Comparison of ENCODE assay signal across 14 mouse cellular contexts in the genomic region with DNA sequence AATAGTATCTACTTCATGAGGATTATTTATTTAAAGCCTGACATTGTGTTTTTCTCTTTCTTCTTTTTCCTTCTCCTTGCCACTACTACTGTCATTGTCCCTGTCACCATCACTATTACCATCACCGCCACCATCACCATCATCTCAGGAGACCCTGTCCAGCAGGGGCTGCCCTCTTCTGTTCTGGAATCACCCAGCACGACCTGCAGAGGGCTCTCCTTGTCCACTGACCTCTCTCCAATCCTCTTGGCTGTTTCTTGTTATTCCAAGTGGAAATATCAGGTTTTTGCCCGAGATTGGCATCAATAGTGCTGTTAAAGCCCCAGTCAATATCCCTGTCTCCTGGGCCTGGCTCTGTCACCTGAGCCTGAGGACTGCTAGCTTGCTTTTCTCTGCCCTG. TPM values are rescaled to one million over a fixed set of nuclear protein-coding genes. Genes with fewer than 3 reads are reported as not detected.
A peak's percentile ranks its signal among the peaks of the same experiment; 100 is the strongest.
DNase-seq lines count a peak whose midpoint lies in the region; ATAC-seq and TF ChIP-seq lines count a peak whose summit lies in the region.
"Had no signal": no experiment of that assay in that cellular context is flagged by ENCODE, and none has a peak within 500 bp of the region (broad histone marks: within the 10 kb centered on the region; RNA-seq: fewer than 3 reads in every experiment).

No protein-coding gene starts in this region.

- no peaks in the 10 kb centered on the region for H3K36me3 ChIP-seq in kidney, embryonic 14.5 days (ENCODE audit: control insufficient read depth, insufficient read depth, low read length)
- no peaks in the 10 kb centered on the region for H3K36me3 ChIP-seq in kidney, embryonic 16.5 days (ENCODE audit: insufficient read depth, low read length)
- no peaks in the 10 kb centered on the region for H3K36me3 ChIP-seq in midbrain, embryonic 11.5 days (ENCODE audit: control insufficient read depth, insufficient read depth, low read length)
- H3K36me3 ChIP-seq in midbrain, embryonic 14.5 days (ENCODE audit: control insufficient read depth, insufficient read depth, low read length) = no peaks in the 10 kb centered on the region
- H3K36me3 ChIP-seq in stomach, postnatal 0 days (ENCODE audit: control insufficient read depth, insufficient read depth, low read length) = no peaks in the 10 kb centered on the region
- no peaks in the 10 kb centered on the region for H3K36me3 ChIP-seq in embryonic facial prominence, embryonic 10.5 days (replicated peaks)
- H3K36me3 ChIP-seq: hindbrain, embryonic 12.5 days; midbrain, embryonic 12.5 days had no signal

- no peak overlapping the region for H3K9ac ChIP-seq in kidney, embryonic 14.5 days (ENCODE audit: low read depth, low read length)
- no peak overlapping the region for H3K9ac ChIP-seq in kidney, embryonic 16.5 days (replicated peaks; ENCODE audit: low read length)
- no peak overlapping the region for H3K9ac ChIP-seq in midbrain, embryonic 11.5 days (ENCODE audit: low read length)
- no peak overlapping the region for H3K9ac ChIP-seq in midbrain, embryonic 14.5 days (replicated peaks; ENCODE audit: low read length)
- no peak overlapping the region for H3K9ac ChIP-seq in stomach, postnatal 0 days (ENCODE audit: low read length)
- H3K9ac ChIP-seq: hindbrain, embryonic 12.5 days; midbrain, embryonic 12.5 days had no signal

- peak; percentile 68; the same call in 1 of the 2 replicates for ATAC-seq in kidney, embryonic 14.5 days (ENCODE audit: low FRiP score, low TSS enrichment)
- no peak for ATAC-seq in kidney, embryonic 16.5 days (ENCODE audit: low FRiP score, low TSS enrichment)
- peak; percentile 65; the same call in 1 of the 2 replicates for ATAC-seq in midbrain, embryonic 11.5 days (ENCODE audit: low FRiP score)
- ATAC-seq in midbrain, embryonic 14.5 days (ENCODE audit: low FRiP score, low TSS enrichment) = no peak
- ATAC-seq in stomach, postnatal 0 days (ENCODE audit: low FRiP score, low TSS enrichment) = no peak

- WGBS in kidney, embryonic 14.5 days = 18% methylated on average over 3 of the region's 3 CpGs
- 18% methylated on average over 3 of the region's 3 CpGs for WGBS in kidney, embryonic 16.5 days
- 10% methylated on average over 3 of the region's 3 CpGs for WGBS in midbrain, embryonic 11.5 days
- 18% methylated on average over 3 of the region's 3 CpGs for WGBS in midbrain, embryonic 14.5 days
- 19% methylated on average over 3 of the region's 3 CpGs for WGBS in stomach, postnatal 0 days
- 20% methylated on average over 3 of the region's 3 CpGs for WGBS in embryonic facial prominence, embryonic 10.5 days

- H3K4me2 ChIP-seq in kidney, embryonic 14.5 days (replicated peaks; ENCODE audit: low read depth, low read length) = no peak overlapping the region
- H3K4me2 ChIP-seq in kidney, embryonic 16.5 days (replicated peaks; ENCODE audit: low read depth, low read length) = no peak overlapping the region
- no peak overlapping the region for H3K4me2 ChIP-seq in midbrain, embryonic 11.5 days
- H3K4me2 ChIP-seq in midbrain, embryonic 14.5 days (ENCODE audit: low read length) = no peak overlapping the region
- H3K4me2 ChIP-seq in stomach, postnatal 0 days (replicated peaks; ENCODE audit: low read depth) = no peak overlapping the region
- H3K4me2 ChIP-seq: hindbrain, embryonic 12.5 days; midbrain, embryonic 12.5 days had no signal

- H3K4me1 ChIP-seq in kidney, embryonic 14.5 days (ENCODE audit: control insufficient read depth, insufficient read depth, low read length) = no peaks in the 10 kb centered on the region
- no peaks in the 10 kb centered on the region for H3K4me1 ChIP-seq in kidney, embryonic 16.5 days (ENCODE audit: insufficient read depth, low read length)
- H3K4me1 ChIP-seq in midbrain, embryonic 11.5 days (ENCODE audit: control insufficient read depth, insufficient read depth, low read length) = peaks cover 11% of the 10 kb centered on the region
- peaks cover 14% of the 10 kb centered on the region for H3K4me1 ChIP-seq in midbrain, embryonic 14.5 days (ENCODE audit: control insufficient read depth, insufficient read depth, low read length)
- no peaks in the 10 kb centered on the region for H3K4me1 ChIP-seq in stomach, postnatal 0 days (replicated peaks; ENCODE audit: control insufficient read depth, insufficient read depth)
- peaks cover 8% of the 10 kb centered on the region for H3K4me1 ChIP-seq in embryonic facial prominence, embryonic 10.5 days

- H3K4me3 ChIP-seq in kidney, embryonic 14.5 days (ENCODE audit: low read length) = no peak overlapping the region
- H3K4me3 ChIP-seq in kidney, embryonic 16.5 days (ENCODE audit: low read length) = no peak overlapping the region
- H3K4me3 ChIP-seq in midbrain, embryonic 11.5 days (ENCODE audit: low read depth, low read length) = no peak overlapping the region
- no peak overlapping the region for H3K4me3 ChIP-seq in midbrain, embryonic 14.5 days (replicated peaks; ENCODE audit: low read depth, low read length)
- no peak overlapping the region for H3K4me3 ChIP-seq in stomach, postnatal 0 days (ENCODE audit: low read depth, low read length)
- no peak overlapping the region for H3K4me3 ChIP-seq in embryonic facial prominence, embryonic 10.5 days
- H3K4me3 ChIP-seq: hindbrain, embryonic 12.5 days; midbrain, embryonic 12.5 days had no signal

- TF ChIP-seq EP300 in stomach, postnatal 0 days (optimal IDR thresholded peaks at IDR 0.05) = no peak

- TF ChIP-seq CTCF in stomach, postnatal 0 days (IDR thresholded peaks at IDR 0.05; ENCODE audit: low read depth) = peak; percentile 59

- no peaks in the 10 kb centered on the region for H3K9me3 ChIP-seq in kidney, embryonic 14.5 days (ENCODE audit: control insufficient read depth, low read length)
- H3K9me3 ChIP-seq in kidney, embryonic 16.5 days (ENCODE audit: low read length) = no peaks in the 10 kb centered on the region
- no peaks in the 10 kb centered on the region for H3K9me3 ChIP-seq in midbrain, embryonic 11.5 days (ENCODE audit: control insufficient read depth, low read length)
- no peaks in the 10 kb centered on the region for H3K9me3 ChIP-seq in midbrain, embryonic 14.5 days (ENCODE audit: control insufficient read depth, low read length)
- H3K9me3 ChIP-seq in stomach, postnatal 0 days (ENCODE audit: control insufficient read depth, low read length) = no peaks in the 10 kb centered on the region
- no peaks in the 10 kb centered on the region for H3K9me3 ChIP-seq in embryonic facial prominence, embryonic 10.5 days
- H3K9me3 ChIP-seq: hindbrain, embryonic 12.5 days; midbrain, embryonic 12.5 days had no signal

- peak; percentile 54 for DNase-seq in embryo, embryonic 10 days (ENCODE audit: low spot score)
- no peak for DNase-seq in embryo, embryonic 9.5 days (ENCODE audit: extremely low spot score)
- no peak for DNase-seq in midbrain, embryonic 11.5 days (ENCODE audit: low spot score, missing footprints)
- no peak for DNase-seq in midbrain, embryonic 14.5 days
- DNase-seq in stomach, postnatal 0 days (ENCODE audit: low spot score) = no peak
- DNase-seq in embryonic facial prominence, embryonic 10.5 days (ENCODE audit: low spot score) = no peak
- DNase-seq: B cell, adult 2 months; heart, adult 18-20 months; right cerebral cortex, postnatal 25 days; thymus, postnatal 14 days had no signal

- no peak overlapping the region for H3K27ac ChIP-seq in kidney, embryonic 14.5 days (ENCODE audit: low read depth, low read length)
- no peak overlapping the region for H3K27ac ChIP-seq in kidney, embryonic 16.5 days (ENCODE audit: low read length)
- no peak overlapping the region for H3K27ac ChIP-seq in midbrain, embryonic 11.5 days (ENCODE audit: low read depth, low read length)
- H3K27ac ChIP-seq in midbrain, embryonic 14.5 days (replicated peaks; ENCODE audit: low read depth, low read length) = no peak overlapping the region
- H3K27ac ChIP-seq in stomach, postnatal 0 days (replicated peaks) = no peak overlapping the region
- H3K27ac ChIP-seq in embryonic facial prominence, embryonic 10.5 days (replicated peaks) = no peak overlapping the region
- H3K27ac ChIP-seq: hindbrain, embryonic 12.5 days; midbrain, embryonic 12.5 days had no signal

- H3K27me3 ChIP-seq in kidney, embryonic 14.5 days (ENCODE audit: control insufficient read depth, insufficient read depth, low read length) = peaks cover 18% of the 10 kb centered on the region
- peaks cover 34% of the 10 kb centered on the region for H3K27me3 ChIP-seq in kidney, embryonic 16.5 days (ENCODE audit: insufficient read depth, low read length)
- peaks cover 5% of the 10 kb centered on the region; the same call in 1 of the 2 replicates for H3K27me3 ChIP-seq in midbrain, embryonic 11.5 days (ENCODE audit: control insufficient read depth, insufficient read depth, low read length)
- H3K27me3 ChIP-seq in midbrain, embryonic 14.5 days (ENCODE audit: control insufficient read depth, insufficient read depth, low read length) = no peaks in the 10 kb centered on the region
- H3K27me3 ChIP-seq in stomach, postnatal 0 days (ENCODE audit: control insufficient read depth, insufficient read depth, low read length) = no peaks in the 10 kb centered on the region
- H3K27me3 ChIP-seq in embryonic facial prominence, embryonic 10.5 days (replicated peaks; ENCODE audit: low read depth, poor library complexity, severe bottlenecking) = peaks cover 63% of the 10 kb centered on the region

RNA-seq across cellular contexts. Expression of gene Kcnj9, which starts 4.4 kb away (rescaled TPM):
- polyA plus RNA-seq in kidney, embryonic 14.5 days (2014; fragmentation: Nextera tagmentation; extraction: Ambion mirVana) = 0.20 TPM in 1 of 2 replicates, not detected in the other
- not detected in 2 replicates for polyA plus RNA-seq in kidney, embryonic 16.5 days (2015; fragmentation: Nextera tagmentation; extraction: Ambion mirVana)
- polyA plus RNA-seq in midbrain, embryonic 11.5 days (2014; fragmentation: Nextera tagmentation; extraction: Ambion mirVana) = 0.37 and 0.43 TPM in 2 replicates
- 3.0 and 3.9 TPM in 2 replicates for polyA plus RNA-seq in midbrain, embryonic 14.5 days (2014; fragmentation: Nextera tagmentation; extraction: Ambion mirVana)
- polyA plus RNA-seq in stomach, postnatal 0 days (2015; fragmentation: Nextera tagmentation; extraction: Ambion mirVana) = 0.07 TPM in 2 replicates
- 0.10 and 0.11 TPM in 2 replicates for polyA plus RNA-seq in embryonic facial prominence, embryonic 10.5 days (2016; fragmentation: Nextera tagmentation; extraction: Ambion mirVana)

RNA-seq across cellular contexts. Expression of gene Kcnj10, which starts 7.5 kb away (rescaled TPM):
- 0.31 and 0.57 TPM in 2 replicates for polyA plus RNA-seq in kidney, embryonic 14.5 days (2014; fragmentation: Nextera tagmentation; extraction: Ambion mirVana)
- polyA plus RNA-seq in kidney, embryonic 16.5 days (2015; fragmentation: Nextera tagmentation; extraction: Ambion mirVana) = 1.2 and 1.6 TPM in 2 replicates
- polyA plus RNA-seq in midbrain, embryonic 11.5 days (2014; fragmentation: Nextera tagmentation; extraction: Ambion mirVana) = 0.75 TPM in 2 replicates
- 1.5 TPM in 2 replicates for polyA plus RNA-seq in midbrain, embryonic 14.5 days (2014; fragmentation: Nextera tagmentation; extraction: Ambion mirVana)
- 0.17 and 0.25 TPM in 2 replicates for polyA plus RNA-seq in stomach, postnatal 0 days (2015; fragmentation: Nextera tagmentation; extraction: Ambion mirVana)
- 0.09 and 0.15 TPM in 2 replicates for polyA plus RNA-seq in embryonic facial prominence, embryonic 10.5 days (2016; fragmentation: Nextera tagmentation; extraction: Ambion mirVana)

RNA-seq across cellular contexts. Expression of gene Atp1a2, which starts 35.6 kb away (rescaled TPM):
- 0.66 and 0.96 TPM in 2 replicates for polyA plus RNA-seq in kidney, embryonic 14.5 days (2014; fragmentation: Nextera tagmentation; extraction: Ambion mirVana)
- 1.7 and 2.4 TPM in 2 replicates for polyA plus RNA-seq in kidney, embryonic 16.5 days (2015; fragmentation: Nextera tagmentation; extraction: Ambion mirVana)
- 1.4 and 1.9 TPM in 2 replicates for polyA plus RNA-seq in midbrain, embryonic 11.5 days (2014; fragmentation: Nextera tagmentation; extraction: Ambion mirVana)
- 18.2 and 19.4 TPM in 2 replicates for polyA plus RNA-seq in midbrain, embryonic 14.5 days (2014; fragmentation: Nextera tagmentation; extraction: Ambion mirVana)
- polyA plus RNA-seq in stomach, postnatal 0 days (2015; fragmentation: Nextera tagmentation; extraction: Ambion mirVana) = 3.1 and 4.1 TPM in 2 replicates
- polyA plus RNA-seq in embryonic facial prominence, embryonic 10.5 days (2016; fragmentation: Nextera tagmentation; extraction: Ambion mirVana) = 1.2 and 1.4 TPM in 2 replicates

RNA-seq across cellular contexts. Expression of gene Pigm, which starts 42.8 kb away (rescaled TPM):
- 9.5 and 12.1 TPM in 2 replicates for polyA plus RNA-seq in kidney, embryonic 14.5 days (2014; fragmentation: Nextera tagmentation; extraction: Ambion mirVana)
- polyA plus RNA-seq in kidney, embryonic 16.5 days (2015; fragmentation: Nextera tagmentation; extraction: Ambion mirVana) = 7.3 and 7.8 TPM in 2 replicates
- polyA plus RNA-seq in midbrain, embryonic 11.5 days (2014; fragmentation: Nextera tagmentation; extraction: Ambion mirVana) = 11.0 and 12.2 TPM in 2 replicates
- 5.2 and 6.4 TPM in 2 replicates for polyA plus RNA-seq in midbrain, embryonic 14.5 days (2014; fragmentation: Nextera tagmentation; extraction: Ambion mirVana)
- polyA plus RNA-seq in stomach, postnatal 0 days (2015; fragmentation: Nextera tagmentation; extraction: Ambion mirVana) = 3.6 and 3.8 TPM in 2 replicates
- 10.2 and 11.1 TPM in 2 replicates for polyA plus RNA-seq in embryonic facial prominence, embryonic 10.5 days (2016; fragmentation: Nextera tagmentation; extraction: Ambion mirVana)

Comparison
In these comparisons a context has a peak if more than half of its experiments do, and no peak if none do; other contexts are left out.
1. ATAC-seq: peak in kidney, embryonic 14.5 days (single experiment) and midbrain, embryonic 11.5 days (single experiment); none in kidney, embryonic 16.5 days (single experiment), midbrain, embryonic 14.5 days (single experiment) and stomach, postnatal 0 days (single experiment).